Mouse (Mus musculus): ENCODE data around the gene Cdkal1.

DNA sequence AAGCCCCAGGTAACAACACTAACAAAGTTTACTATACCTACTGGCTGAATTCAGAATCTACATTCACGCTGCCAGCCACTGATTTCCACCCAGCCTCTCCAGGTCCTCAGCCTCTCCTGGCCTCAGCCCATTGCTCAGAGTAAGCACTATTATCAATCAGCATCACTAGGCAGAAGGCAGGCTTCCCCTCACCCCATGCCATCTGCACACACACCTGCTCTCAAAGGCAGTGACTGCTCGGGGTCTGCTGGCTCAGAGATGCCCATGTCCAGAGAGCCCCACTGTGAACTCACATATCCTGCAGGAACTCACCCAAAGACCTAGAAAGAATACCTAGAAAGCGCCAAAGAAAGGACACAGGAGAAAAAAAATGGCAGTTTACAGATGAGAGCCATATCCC is 102.2 kb downstream of the Cdkal1 start:
- no peak for TF ChIP-seq CTCF (IDR thresholded peaks at IDR 0.05)
- no peak for TF ChIP-seq EP300 (IDR thresholded peaks at IDR 0.05; ENCODE audit: insufficient read depth, low read depth, low read length)
- no peak for TF ChIP-seq POLR2A (IDR thresholded peaks at IDR 0.05; ENCODE audit: insufficient read depth, low read depth, low read length)
